Mouse (Mus musculus): ENCODE data around the gene Gm10282. TPM values are rescaled to one million over a fixed set of nuclear protein-coding genes. Genes with fewer than 3 reads are reported as not detected.

Gm10282 gene
- total RNA-seq, 2 experiments from 2014 or later: 9.7 to 10.6 TPM

DNA sequence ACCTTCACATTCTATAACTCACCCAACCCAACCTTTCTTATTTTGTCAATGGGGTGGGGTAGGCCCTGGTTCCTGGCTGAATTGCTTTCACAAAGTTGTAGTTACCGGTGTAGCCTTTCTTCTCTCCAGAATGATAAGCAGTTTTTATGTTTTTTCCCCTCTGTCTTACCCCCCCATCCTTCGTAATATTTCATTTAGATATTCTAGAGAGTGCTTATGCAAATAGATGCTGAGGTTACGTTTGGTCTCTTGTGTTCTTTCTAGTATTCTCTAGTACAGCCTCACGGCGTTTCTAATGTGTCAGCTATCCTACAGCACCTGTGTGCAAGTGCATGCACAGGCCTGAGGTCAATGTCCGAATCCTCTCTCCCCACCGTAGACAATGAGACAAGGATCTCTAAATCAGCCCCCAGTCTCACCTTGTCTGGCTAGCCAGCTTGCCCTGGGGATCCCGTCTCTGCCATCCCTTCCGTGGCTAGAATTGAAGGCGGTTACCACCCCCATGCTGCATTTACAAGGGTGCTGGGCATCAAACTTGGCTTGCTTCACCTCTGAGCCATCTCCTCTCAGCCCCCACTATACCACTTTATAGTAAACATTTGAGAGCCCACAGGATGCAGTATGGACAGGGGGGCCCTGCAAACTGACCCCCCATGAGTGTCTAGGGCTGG is 19.1 kb upstream of the Gm10282 start:
- no peak for DNase-seq (ENCODE audit: low spot score in 2 of 2)

- no peak for DNase-seq (ENCODE audit: low spot score in 2 of 2)
Observed at GRCm38 (mm10) chr8:72323131-72323725, 18.2 kb upstream of the Gm10282 start.

- DNase-seq (ENCODE audit: low spot score in 2 of 2): no peak
Observed at GRCm38 (mm10) chr8:72322471-72322889, 17.4 kb upstream of the Gm10282 start.

DNA sequence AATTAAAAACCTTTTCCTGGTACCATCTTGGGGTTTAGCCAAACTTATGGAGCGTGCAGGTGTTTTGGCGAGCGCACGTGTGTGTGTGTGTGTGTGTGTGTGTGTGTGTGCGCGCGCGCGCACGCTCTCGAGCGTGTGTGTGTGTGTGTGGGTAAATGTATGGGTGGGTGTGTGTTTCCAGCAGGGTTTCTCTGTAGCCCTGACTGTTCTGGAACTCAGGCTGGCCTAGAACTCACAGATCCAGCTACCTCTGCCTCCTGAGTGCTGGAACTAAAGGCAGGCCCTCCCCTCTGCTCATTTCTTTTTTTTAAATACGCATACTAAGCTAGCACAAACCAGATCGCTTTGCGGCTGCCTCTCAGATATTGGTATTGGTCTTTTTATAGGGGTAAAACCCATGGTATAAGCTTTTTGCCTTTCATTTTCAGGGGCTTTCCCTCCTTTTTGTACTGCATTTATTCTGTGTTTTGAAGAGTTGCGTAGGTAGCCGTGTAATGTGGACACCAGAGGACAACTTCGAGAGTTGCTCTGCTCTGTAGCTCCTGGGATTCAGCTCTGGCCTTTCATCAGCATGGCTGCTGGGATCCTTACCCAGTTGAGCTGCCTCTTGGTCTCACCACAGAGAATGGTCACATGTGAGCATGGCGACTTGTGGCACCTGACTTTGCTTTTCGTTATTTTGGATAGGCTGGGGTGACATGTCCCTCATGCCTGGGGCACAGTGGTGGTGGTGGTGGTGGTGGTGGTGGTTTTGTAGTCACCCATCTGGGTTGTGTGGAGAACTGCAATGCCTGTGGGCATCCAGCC is 16.8 kb upstream of the Gm10282 start:
- no peak for DNase-seq (ENCODE audit: low spot score in 2 of 2)

DNA sequence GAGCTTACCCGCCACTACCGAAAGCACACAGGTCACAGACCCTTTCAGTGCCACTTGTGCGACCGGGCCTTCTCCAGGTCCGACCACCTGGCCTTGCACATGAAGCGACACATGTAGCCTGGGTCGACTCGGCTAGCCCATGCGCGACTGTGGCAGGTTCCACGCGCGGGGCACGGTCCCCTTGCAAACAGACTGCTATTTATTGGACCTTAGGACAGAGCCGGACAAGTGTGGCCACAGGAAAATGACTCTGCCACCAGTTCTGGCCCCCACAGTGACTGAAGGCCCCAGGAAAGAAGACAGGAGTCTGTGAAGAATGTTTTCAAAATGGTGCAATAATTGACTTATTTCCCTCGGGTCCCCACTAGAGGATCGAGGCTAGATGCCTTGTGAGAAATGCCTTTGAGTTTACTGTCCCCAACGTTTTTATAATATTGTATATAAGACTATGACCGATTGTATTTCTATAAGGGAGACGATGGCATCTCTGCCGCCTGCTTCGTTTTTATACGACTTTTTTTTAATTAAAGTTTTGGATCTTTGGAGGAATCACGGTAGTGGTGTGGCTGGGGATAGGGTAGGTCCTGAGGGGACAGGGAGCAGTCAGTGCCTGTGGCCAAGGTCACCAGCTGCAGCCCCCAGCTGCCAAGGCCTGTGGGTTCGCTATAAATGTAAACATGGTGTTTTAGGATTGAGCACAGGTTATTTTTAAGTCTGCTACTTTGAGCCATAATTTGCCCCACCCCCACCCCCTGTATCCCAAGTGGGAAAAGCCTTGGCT is 15.9 kb upstream of the Gm10282 start:
- no peak for DNase-seq (ENCODE audit: low spot score in 2 of 2)

DNA sequence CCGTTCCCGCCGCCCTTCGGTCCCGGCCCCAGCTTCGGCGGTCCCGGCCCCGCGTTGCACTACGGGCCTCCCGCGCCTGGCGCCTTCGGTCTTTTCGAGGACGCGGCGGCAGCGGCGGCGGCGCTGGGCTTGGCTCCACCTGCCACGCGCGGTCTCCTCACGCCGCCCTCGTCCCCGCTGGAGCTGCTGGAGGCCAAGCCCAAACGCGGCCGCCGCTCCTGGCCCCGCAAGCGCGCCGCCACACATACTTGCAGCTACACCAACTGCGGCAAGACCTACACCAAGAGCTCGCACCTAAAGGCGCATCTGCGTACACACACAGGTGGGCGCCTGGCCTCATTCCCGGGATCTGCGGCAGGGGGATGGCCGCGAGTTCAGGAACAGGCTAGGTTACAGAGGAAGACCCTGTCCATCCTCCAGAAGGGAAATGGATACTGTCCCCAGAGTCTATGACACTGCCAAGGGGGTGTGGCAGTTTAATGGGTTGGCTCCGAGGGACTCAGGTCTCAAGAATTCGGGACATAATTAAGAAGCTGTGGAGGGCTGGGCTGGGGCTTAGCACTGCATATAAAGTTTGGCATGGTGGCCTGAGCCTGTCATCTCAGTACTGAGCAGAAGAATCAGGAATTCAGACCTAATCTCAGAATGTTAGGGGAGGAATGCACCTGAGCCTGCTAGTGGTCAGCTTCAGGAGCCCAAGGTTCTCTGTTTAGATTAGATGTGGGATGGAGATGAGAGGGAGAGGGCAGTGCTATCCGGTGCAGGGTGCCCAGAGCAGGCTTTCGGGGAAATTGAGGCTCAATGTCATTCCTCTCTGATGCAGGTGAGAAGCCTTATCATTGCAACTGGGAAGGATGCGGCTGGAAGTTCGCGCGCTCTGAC is 15.1 kb upstream of the Gm10282 start:
- no peak for DNase-seq (ENCODE audit: low spot score in 2 of 2)

DNA sequence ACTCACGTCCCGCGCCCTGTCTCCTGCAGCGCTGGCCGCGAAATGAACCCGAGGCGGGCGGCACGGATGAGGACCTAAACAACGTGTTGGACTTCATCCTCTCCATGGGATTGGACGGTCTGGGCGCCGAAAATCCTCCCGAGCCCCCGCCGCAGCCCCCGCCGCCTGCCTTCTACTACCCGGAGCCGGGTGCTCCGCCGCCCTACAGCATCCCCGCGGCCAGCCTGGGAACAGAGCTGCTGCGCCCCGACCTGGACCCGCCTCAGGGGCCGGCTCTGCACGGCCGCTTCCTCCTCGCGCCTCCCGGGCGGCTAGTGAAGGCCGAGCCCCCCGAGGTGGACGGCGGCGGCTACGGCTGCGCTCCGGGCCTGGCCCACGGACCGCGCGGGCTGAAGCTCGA is 14.3 kb upstream of the Gm10282 start:
- no peak for DNase-seq (ENCODE audit: low spot score in 2 of 2)

GRCm38 (mm10) chr8:72318801-72319322 is 13.8 kb upstream of the Gm10282 start, which contains the start of gene Klf2:
Gene Klf2, plus strand, starts transcription at chr8:72319033.
- DNase-seq (ENCODE audit: low spot score in 2 of 2): peak; percentile 80 to 85

DNA sequence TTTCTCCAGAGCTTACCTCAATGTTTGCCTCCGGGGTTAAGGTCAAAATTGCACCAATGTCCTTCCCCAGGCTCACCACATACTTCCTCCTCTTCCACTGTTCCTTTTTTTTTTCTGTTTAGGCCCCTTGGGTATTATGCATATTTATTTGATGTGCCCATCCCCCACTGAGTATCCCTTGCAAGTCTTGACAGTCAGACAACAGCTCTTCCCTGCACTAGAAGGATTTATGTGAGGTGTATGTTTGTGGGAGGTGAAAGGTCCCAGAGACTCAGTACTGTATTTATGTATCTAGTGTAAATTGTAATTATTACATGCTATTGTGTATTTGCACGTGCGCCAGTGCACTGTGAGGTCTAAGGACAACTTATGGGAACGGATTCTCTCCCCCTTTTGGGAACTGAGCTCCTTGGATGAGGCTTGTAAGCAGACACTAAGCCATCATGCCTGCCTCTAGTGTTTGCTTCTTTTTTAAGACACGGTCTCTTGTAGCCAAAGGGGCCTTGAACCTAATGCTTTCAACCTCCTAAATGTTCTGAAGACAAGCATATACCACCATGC is 12.8 kb upstream of the Gm10282 start:
- no peak for DNase-seq (ENCODE audit: low spot score in 2 of 2)

DNA sequence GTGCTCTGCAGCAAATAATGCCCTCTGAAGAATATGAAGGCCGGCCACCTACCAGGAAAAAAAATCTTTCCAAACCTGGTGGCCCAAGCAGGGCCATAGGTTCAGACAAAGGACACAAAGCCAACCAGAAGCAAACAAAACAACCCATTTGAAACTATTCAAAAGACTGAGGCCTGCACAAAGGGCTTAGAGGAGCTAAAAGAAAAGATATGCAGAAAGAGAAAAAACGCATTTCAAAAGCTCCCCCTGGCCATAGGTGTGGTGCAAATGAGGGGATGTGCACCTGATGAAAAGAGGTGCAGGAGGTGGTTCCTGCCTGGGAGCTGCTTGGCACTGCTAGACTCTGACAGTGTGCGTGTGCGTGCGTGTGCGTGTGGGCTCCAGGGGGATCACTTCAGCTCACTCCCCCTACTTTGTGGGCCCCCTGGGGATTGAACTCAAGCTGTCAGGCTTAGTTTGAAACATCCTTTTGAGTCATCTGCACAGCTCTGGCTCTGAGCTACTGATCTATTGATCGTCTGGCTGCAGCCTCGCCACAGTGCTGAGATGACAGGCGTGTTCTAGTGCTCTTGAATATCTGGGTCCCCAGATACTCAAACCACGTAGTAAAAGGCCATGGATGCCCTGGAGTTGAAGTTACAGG is 11.1 kb upstream of the Gm10282 start:
- DNase-seq (ENCODE audit: low spot score in 2 of 2): no peak

GRCm38 (mm10) chr8:72312926-72313518 is 8.0 kb upstream of the Gm10282 start:
- DNase-seq (ENCODE audit: low spot score in 2 of 2): no peak

DNA sequence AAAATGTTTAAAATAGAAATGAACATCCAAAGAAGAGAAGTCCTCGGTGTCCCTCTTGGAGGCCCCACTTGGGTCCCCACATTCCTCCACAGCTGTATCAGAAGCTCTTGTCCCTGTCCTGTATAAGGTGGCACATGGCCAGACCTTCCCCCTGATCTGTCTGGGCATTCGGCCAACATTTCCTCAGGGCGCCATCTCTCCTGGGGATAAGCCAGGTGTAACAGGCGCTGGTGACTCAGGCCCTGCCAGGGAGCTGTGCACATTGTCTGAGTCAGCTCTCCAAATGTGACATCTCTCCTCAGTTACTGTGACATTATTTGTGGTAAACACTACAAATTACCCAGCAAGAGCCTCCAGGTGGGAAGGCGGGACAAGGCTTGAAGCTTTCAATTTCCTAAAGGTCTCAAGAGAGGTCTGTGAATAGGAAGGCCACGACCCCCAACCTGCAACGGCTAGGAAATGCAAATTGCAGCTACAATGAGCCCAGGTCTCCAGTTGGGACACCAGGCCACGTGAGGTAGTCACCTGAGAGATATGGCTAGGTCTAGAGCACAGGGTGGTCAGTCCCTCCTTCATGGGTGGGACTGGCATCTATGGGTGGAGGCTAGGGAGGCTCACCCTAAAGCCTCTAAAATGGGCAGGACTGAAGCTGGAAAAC is 5.9 kb upstream of the Gm10282 start:
- DNase-seq (ENCODE audit: low spot score in 2 of 2): peak; percentile 59 to 71

- no peak for DNase-seq (ENCODE audit: low spot score in 2 of 2)
Observed at GRCm38 (mm10) chr8:72308276-72308675, 3.2 kb upstream of the Gm10282 start.

GRCm38 (mm10) chr8:72306913-72307312 is 1.9 kb upstream of the Gm10282 start:
- no peak for DNase-seq (ENCODE audit: low spot score in 2 of 2)

- peak in 1 of 2 experiments; percentile 54 for DNase-seq (ENCODE audit: low spot score in 2 of 2)
Observed at GRCm38 (mm10) chr8:72303633-72304032, 1.4 kb downstream of the Gm10282 start.

GRCm38 (mm10) chr8:72302986-72303612 is 2.0 kb downstream of the Gm10282 start:
- DNase-seq (ENCODE audit: low spot score in 2 of 2): no peak

- DNase-seq (ENCODE audit: low spot score in 2 of 2): no peak
Observed at GRCm38 (mm10) chr8:72301497-72301896, 3.6 kb downstream of the Gm10282 start.
